Mouse (Mus musculus): ENCODE measurements around the gene A4gnt.
"Not testable (repeated sequence)": the region's sequence is repeated elsewhere in the genome, so short reads cannot be mapped to it uniquely, and the experiment has no call there.

The A4gnt gene

GRCm38 (mm10) chr9:99612202-99612601, at the start of gene A4gnt:
Gene A4gnt (plus strand): TSS chr9:99612502.
- DNase-seq: no peak

- peak; percentile 54 for DNase-seq
Measured at GRCm38 (mm10) chr9:99563714-99564113, 48.6 kb upstream of the A4gnt start.

- DNase-seq: no peak
Measured at GRCm38 (mm10) chr9:99568023-99568346, 44.3 kb upstream of the A4gnt start.

- DNase-seq: peak; percentile 94
Measured at GRCm38 (mm10) chr9:99568347-99569070, 43.8 kb upstream of the A4gnt start, which contains the start of gene Armc8. Gene Armc8 (minus strand): TSS chr9:99568899.

- DNase-seq: no peak
Measured at GRCm38 (mm10) chr9:99569071-99569397, 43.3 kb upstream of the A4gnt start.

GRCm38 (mm10) chr9:99575677-99576480, 36.4 kb upstream of the A4gnt start, which contains the start of gene Dbr1:
Gene Dbr1 (plus strand): TSS chr9:99575799.
- DNase-seq: peak; percentile 90

GRCm38 (mm10) chr9:99580655-99581054, 31.6 kb upstream of the A4gnt start:
- no peak for DNase-seq

GRCm38 (mm10) chr9:99587505-99588202, 24.6 kb upstream of the A4gnt start:
- DNase-seq: peak; percentile 38

GRCm38 (mm10) chr9:99591144-99591543, 21.2 kb upstream of the A4gnt start:
- DNase-seq: no peak

- DNase-seq: not testable (repeated sequence)
Measured at GRCm38 (mm10) chr9:99599127-99599526, 13.2 kb upstream of the A4gnt start.

- DNase-seq: no peak
Measured at GRCm38 (mm10) chr9:99603566-99603965, 8.7 kb upstream of the A4gnt start.

GRCm38 (mm10) chr9:99619688-99620087, 7.4 kb downstream of the A4gnt start:
- DNase-seq: no peak

- no peak for DNase-seq
Measured at GRCm38 (mm10) chr9:99620196-99620595, 7.9 kb downstream of the A4gnt start.

GRCm38 (mm10) chr9:99622034-99622433, 9.7 kb downstream of the A4gnt start:
- no peak for DNase-seq

- no peak for DNase-seq
Measured at GRCm38 (mm10) chr9:99622966-99623365, 10.7 kb downstream of the A4gnt start.

- DNase-seq: no peak
Measured at GRCm38 (mm10) chr9:99624117-99624516, 11.8 kb downstream of the A4gnt start.

- DNase-seq: no peak
Measured at GRCm38 (mm10) chr9:99628581-99628980, 16.3 kb downstream of the A4gnt start.

GRCm38 (mm10) chr9:99629281-99630011, 17.1 kb downstream of the A4gnt start, which contains the start of gene Dzip1l:
Gene Dzip1l (plus strand): TSS chr9:99629496.
- DNase-seq: peak; percentile 93

- peak; percentile 67 for DNase-seq
Measured at GRCm38 (mm10) chr9:99630071-99630470, 17.8 kb downstream of the A4gnt start.

GRCm38 (mm10) chr9:99630528-99631125, 18.3 kb downstream of the A4gnt start:
- no peak for DNase-seq

GRCm38 (mm10) chr9:99631781-99632180, 19.5 kb downstream of the A4gnt start:
- peak; percentile 76 for DNase-seq

GRCm38 (mm10) chr9:99632264-99632663, 20.0 kb downstream of the A4gnt start:
- peak; percentile 59 for DNase-seq

All from kidney, adult 11 months (tissue).